Mouse (Mus musculus) kidney, postnatal 4 days (tissue): ENCODE results near the gene Cypt3.

Experiments used
- DNase-seq, 2 experiments: peaks; one replicate each; pipeline ENCODE4 v3.0.0; 2021; ENCODE audit warnings: mixed read lengths in 2 of 2

The Cypt3 gene

GRCm38 (mm10) chrX:153558293-153558692 lies at the start of gene Cypt3:
Cypt3 (plus strand) TSS chrX:153558593.
- DNase-seq: no peak

- DNase-seq: no peak
Measured at GRCm38 (mm10) chrX:153515491-153515890, 42.9 kb upstream of the Cypt3 start.

GRCm38 (mm10) chrX:153528399-153528798 lies 30.0 kb upstream of the Cypt3 start:
- DNase-seq: peak in 1 of 2 experiments; percentile 3

- DNase-seq: no peak
Measured at GRCm38 (mm10) chrX:153556634-153557033, 1.8 kb upstream of the Cypt3 start.

GRCm38 (mm10) chrX:153564650-153565049 lies 6.3 kb downstream of the Cypt3 start:
- DNase-seq: no peak

- DNase-seq: peak in 1 of 2 experiments; percentile 4
Measured at GRCm38 (mm10) chrX:153599583-153599982, 41.2 kb downstream of the Cypt3 start.
